Mouse (Mus musculus): ENCODE results near the gene Csgalnact2. TPM values are rescaled to one million over a fixed set of nuclear protein-coding genes. Genes with fewer than 3 reads are reported as not detected.

Gene Csgalnact2
- polyA plus RNA-seq, 1 experiment, result 12.5 TPM

- no peaks in the 10 kb centered on the region for H3K4me1 ChIP-seq (ENCODE audit: control insufficient read depth, insufficient read depth, insufficient read length, low read length)
- no peak overlapping the region for H3K27ac ChIP-seq (replicated peaks; ENCODE audit: low read depth, low read length)
- no peak overlapping the region for H3K4me3 ChIP-seq (ENCODE audit: insufficient read depth, low read depth, low read length)
These were observed 41.1 kb downstream of the Csgalnact2 start for GRCm38 (mm10) chr6:118097765-118098365.

GRCm38 (mm10) chr6:118090827-118091226 is 48.1 kb downstream of the Csgalnact2 start:
- H3K27ac ChIP-seq (replicated peaks; ENCODE audit: low read depth, low read length), result no peak overlapping the region
- no peaks in the 10 kb centered on the region for H3K4me1 ChIP-seq (ENCODE audit: control insufficient read depth, insufficient read depth, insufficient read length, low read length)
- no peak overlapping the region for H3K4me3 ChIP-seq (ENCODE audit: insufficient read depth, low read depth, low read length)

- H3K4me1 ChIP-seq (ENCODE audit: control insufficient read depth, insufficient read depth, insufficient read length, low read length), result no peaks in the 10 kb centered on the region
- H3K27ac ChIP-seq (replicated peaks; ENCODE audit: low read depth, low read length), result no peak overlapping the region
- no peak overlapping the region for H3K4me3 ChIP-seq (ENCODE audit: insufficient read depth, low read depth, low read length)
These were observed 50.0 kb downstream of the Csgalnact2 start for GRCm38 (mm10) chr6:118088750-118089440.

- H3K4me3 ChIP-seq (ENCODE audit: insufficient read depth, low read depth, low read length), result no peak overlapping the region
- no peak overlapping the region for H3K27ac ChIP-seq (replicated peaks; ENCODE audit: low read depth, low read length)
- no peaks in the 10 kb centered on the region for H3K4me1 ChIP-seq (ENCODE audit: control insufficient read depth, insufficient read depth, insufficient read length, low read length)
These were observed 51.0 kb downstream of the Csgalnact2 start for GRCm38 (mm10) chr6:118087955-118088354.

GRCm38 (mm10) chr6:118084596-118084995 is 54.3 kb downstream of the Csgalnact2 start:
- no peaks in the 10 kb centered on the region for H3K4me1 ChIP-seq (ENCODE audit: control insufficient read depth, insufficient read depth, insufficient read length, low read length)
- H3K4me3 ChIP-seq (ENCODE audit: insufficient read depth, low read depth, low read length), result no peak overlapping the region
- H3K27ac ChIP-seq (replicated peaks; ENCODE audit: low read depth, low read length), result no peak overlapping the region

GRCm38 (mm10) chr6:118083608-118084007 is 55.3 kb downstream of the Csgalnact2 start:
- Histone ChIP-seq H3K27ac (replicated peaks; ENCODE audit: low read depth, low read length) (no peak overlapping the region), H3K4me3 (ENCODE audit: insufficient read depth, low read depth, low read length) (no peak overlapping the region), H3K4me1 (ENCODE audit: control insufficient read depth, insufficient read depth, insufficient read length, low read length) (no peaks in the 10 kb centered on the region)

- Histone ChIP-seq H3K27ac (replicated peaks; ENCODE audit: low read depth, low read length) (no peak overlapping the region), H3K4me3 (ENCODE audit: insufficient read depth, low read depth, low read length) (no peak overlapping the region), H3K4me1 (ENCODE audit: control insufficient read depth, insufficient read depth, insufficient read length, low read length) (no peaks in the 10 kb centered on the region)
These were observed 56.6 kb downstream of the Csgalnact2 start for GRCm38 (mm10) chr6:118082384-118082783.

- H3K27ac ChIP-seq (replicated peaks; ENCODE audit: low read depth, low read length), result no peak overlapping the region
These were observed 58.2 kb downstream of the Csgalnact2 start for GRCm38 (mm10) chr6:118080711-118081110.

GRCm38 (mm10) chr6:118079762-118080465 is 59.0 kb downstream of the Csgalnact2 start:
- H3K4me1 ChIP-seq (ENCODE audit: control insufficient read depth, insufficient read depth, insufficient read length, low read length), result no peaks in the 10 kb centered on the region
- H3K4me3 ChIP-seq (ENCODE audit: insufficient read depth, low read depth, low read length), result no peak overlapping the region
- no peak overlapping the region for H3K27ac ChIP-seq (replicated peaks; ENCODE audit: low read depth, low read length)

More at GRCm38 (mm10) chr6:118080711-118081110, 58.2 kb downstream of the Csgalnact2 start:
- no peaks in the 10 kb centered on the region for H3K4me1 ChIP-seq (ENCODE audit: control insufficient read depth, insufficient read depth, insufficient read length, low read length)
- no peak overlapping the region for H3K4me3 ChIP-seq (ENCODE audit: insufficient read depth, low read depth, low read length)

- no peak overlapping the region for H3K4me3 ChIP-seq (ENCODE audit: insufficient read depth, low read depth, low read length)
- H3K27ac ChIP-seq (replicated peaks; ENCODE audit: low read depth, low read length), result no peak overlapping the region
- H3K4me1 ChIP-seq (ENCODE audit: control insufficient read depth, insufficient read depth, insufficient read length, low read length), result no peaks in the 10 kb centered on the region
These were observed 59.6 kb downstream of the Csgalnact2 start for GRCm38 (mm10) chr6:118079292-118079691.

GRCm38 (mm10) chr6:118078751-118079150 is 60.2 kb downstream of the Csgalnact2 start:
- no peak overlapping the region for H3K27ac ChIP-seq (replicated peaks; ENCODE audit: low read depth, low read length)
- H3K4me1 ChIP-seq (ENCODE audit: control insufficient read depth, insufficient read depth, insufficient read length, low read length), result no peaks in the 10 kb centered on the region
- no peak overlapping the region for H3K4me3 ChIP-seq (ENCODE audit: insufficient read depth, low read depth, low read length)

- Histone ChIP-seq H3K4me3 (ENCODE audit: insufficient read depth, low read depth, low read length) (no peak overlapping the region), H3K4me1 (ENCODE audit: control insufficient read depth, insufficient read depth, insufficient read length, low read length) (no peaks in the 10 kb centered on the region), H3K27ac (replicated peaks; ENCODE audit: low read depth, low read length) (no peak overlapping the region)
These were observed 61.5 kb downstream of the Csgalnact2 start for GRCm38 (mm10) chr6:118077421-118077820.

- H3K4me1 ChIP-seq (ENCODE audit: control insufficient read depth, insufficient read depth, insufficient read length, low read length), result no peaks in the 10 kb centered on the region
- H3K4me3 ChIP-seq (ENCODE audit: insufficient read depth, low read depth, low read length), result no peak overlapping the region
- no peak overlapping the region for H3K27ac ChIP-seq (replicated peaks; ENCODE audit: low read depth, low read length)
These were observed 62.2 kb downstream of the Csgalnact2 start for GRCm38 (mm10) chr6:118076748-118077147.

GRCm38 (mm10) chr6:118076256-118076655 is 62.7 kb downstream of the Csgalnact2 start:
- no peak overlapping the region for H3K4me3 ChIP-seq (ENCODE audit: insufficient read depth, low read depth, low read length)
- H3K4me1 ChIP-seq (ENCODE audit: control insufficient read depth, insufficient read depth, insufficient read length, low read length), result no peaks in the 10 kb centered on the region
- no peak overlapping the region for H3K27ac ChIP-seq (replicated peaks; ENCODE audit: low read depth, low read length)

GRCm38 (mm10) chr6:118074151-118074550 is 64.8 kb downstream of the Csgalnact2 start:
- Histone ChIP-seq H3K4me3 (ENCODE audit: insufficient read depth, low read depth, low read length) (no peak overlapping the region), H3K4me1 (ENCODE audit: control insufficient read depth, insufficient read depth, insufficient read length, low read length) (no peaks in the 10 kb centered on the region), H3K27ac (replicated peaks; ENCODE audit: low read depth, low read length) (no peak overlapping the region)
